Mouse (Mus musculus) layer of hippocampus, postnatal 36 days (tissue): ENCODE data around the gene Cdh20. TPM values are rescaled to one million over a fixed set of nuclear protein-coding genes. Genes with fewer than 3 reads are reported as not detected.
"Not testable (repeated sequence)": the region's sequence is repeated elsewhere in the genome, so short reads cannot be mapped to it uniquely, and the experiment has no call there.

Experiments
- DNase-seq, 2 experiments: peaks; one replicate each; pipeline ENCODE4 v3.0.0; 2022
- total RNA-seq, 2 experiments: library from RNA; stranded (reverse); gene quantifications; 2 replicates each; pipeline ENCODE4 v1.2.3; 2021

The Cdh20 gene
- total RNA-seq, 2 experiments from 2014 or later: 13.7 to 14.1 TPM

DNA sequence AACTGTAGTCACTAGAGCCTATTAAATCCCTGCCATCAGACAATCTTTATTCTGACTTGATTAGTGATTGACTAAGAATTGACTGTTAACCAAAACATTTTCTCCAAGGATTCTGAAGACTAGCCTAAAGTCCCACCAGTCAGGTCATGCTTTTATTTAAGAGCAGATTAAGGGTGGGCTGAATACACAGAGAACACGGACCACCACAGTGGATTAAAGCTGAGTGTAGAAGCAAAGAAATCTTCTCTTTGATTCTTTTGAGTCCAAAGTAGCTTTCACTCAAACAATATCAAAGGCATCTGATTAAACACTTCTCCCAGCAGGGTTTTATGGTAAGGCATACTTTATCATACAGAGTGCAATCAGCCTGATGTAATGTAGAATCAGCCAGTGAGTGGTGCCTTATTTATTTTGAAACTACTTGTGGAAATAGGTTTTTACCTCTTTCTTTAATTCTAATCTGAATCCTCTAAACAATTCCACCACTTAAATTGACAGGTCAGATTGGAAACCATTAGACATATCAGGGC lies 149.0 kb downstream of the Cdh20 start:
- no peak for DNase-seq

GRCm38 (mm10) chr1:104933051-104933450 lies 164.7 kb downstream of the Cdh20 start:
- no peak for DNase-seq

- no peak for DNase-seq
These were observed 168.6 kb downstream of the Cdh20 start for GRCm38 (mm10) chr1:104936966-104937365.

- DNase-seq: no peak
These were observed 170.8 kb downstream of the Cdh20 start for GRCm38 (mm10) chr1:104939156-104939555.

- peak; percentile 51 for DNase-seq
These were observed 176.3 kb downstream of the Cdh20 start for GRCm38 (mm10) chr1:104944470-104945109.

- DNase-seq: no peak
These were observed 176.8 kb downstream of the Cdh20 start for GRCm38 (mm10) chr1:104945110-104945489.

DNA sequence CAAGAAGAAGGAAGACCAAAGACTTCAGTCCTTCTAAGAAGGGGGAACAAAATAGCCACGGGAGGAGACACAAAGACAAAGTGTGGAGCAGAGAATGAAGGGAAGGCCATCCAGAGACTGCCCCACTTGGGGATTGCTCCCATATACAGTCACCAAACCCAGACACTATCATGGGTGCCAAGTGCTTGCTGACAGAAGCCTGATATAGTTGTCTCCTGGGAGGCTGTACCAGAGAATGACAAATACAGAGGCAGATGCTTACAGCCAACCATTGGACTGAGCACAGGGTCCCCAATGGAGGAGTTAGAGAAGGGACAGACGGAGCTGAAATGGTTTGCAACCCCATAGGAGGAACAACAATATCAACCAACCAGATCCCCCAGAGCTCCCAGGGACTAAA lies 181.3 kb downstream of the Cdh20 start:
- DNase-seq: not testable (repeated sequence)

- peak in 1 of 2 experiments; percentile 10 for DNase-seq
These were observed 188.7 kb downstream of the Cdh20 start for GRCm38 (mm10) chr1:104957046-104957445.

DNA sequence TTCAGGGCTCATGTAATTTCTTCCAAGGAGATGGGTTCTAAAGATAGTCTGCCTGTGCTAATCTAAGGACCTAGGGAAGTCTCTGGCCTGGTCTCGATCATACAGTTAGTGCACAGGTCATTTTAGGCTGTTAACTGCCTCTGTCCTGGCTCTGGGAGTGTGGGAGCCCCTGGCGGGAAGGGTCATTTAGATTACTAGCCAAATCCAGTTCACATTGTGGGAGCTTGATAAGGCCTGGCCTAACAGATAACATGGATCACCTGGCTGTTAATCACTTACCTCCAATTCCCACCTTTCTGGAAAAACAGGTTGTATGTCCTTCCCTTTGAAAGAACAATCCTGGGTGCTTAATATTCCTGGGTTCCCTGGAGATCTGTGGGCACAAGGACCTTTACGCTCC lies 193.3 kb downstream of the Cdh20 start:
- no peak for DNase-seq

GRCm38 (mm10) chr1:104962257-104962656 lies 193.9 kb downstream of the Cdh20 start:
- no peak for DNase-seq

- no peak for DNase-seq
These were observed 210.7 kb downstream of the Cdh20 start for GRCm38 (mm10) chr1:104979068-104979467.

- DNase-seq: no peak
These were observed 211.9 kb downstream of the Cdh20 start for GRCm38 (mm10) chr1:104980273-104980672.

- no peak for DNase-seq
These were observed 218.1 kb downstream of the Cdh20 start for GRCm38 (mm10) chr1:104986222-104986973.

- no peak for DNase-seq
These were observed 219.2 kb downstream of the Cdh20 start for GRCm38 (mm10) chr1:104987526-104987925.

DNA sequence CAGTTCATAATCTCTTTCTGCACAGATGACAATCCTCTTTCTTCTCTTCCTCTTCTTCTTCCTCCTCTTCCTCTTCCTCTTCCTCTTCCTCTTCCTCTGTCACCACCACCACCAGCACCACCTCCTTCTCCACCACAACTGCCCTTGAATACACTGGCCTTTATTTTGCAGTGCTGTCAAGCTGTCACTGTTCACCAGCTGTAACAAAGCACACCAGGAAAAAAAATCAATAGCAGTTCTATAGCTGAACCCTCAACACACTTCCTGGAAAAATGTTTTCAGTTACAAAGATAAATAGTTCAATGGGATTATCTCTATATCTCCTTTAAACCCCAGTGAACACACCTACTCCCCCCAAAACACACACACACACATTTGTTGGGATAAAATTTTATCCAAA lies 224.1 kb downstream of the Cdh20 start:
- no peak for DNase-seq

GRCm38 (mm10) chr1:104993905-104994611 lies 225.7 kb downstream of the Cdh20 start:
- DNase-seq: no peak

DNA sequence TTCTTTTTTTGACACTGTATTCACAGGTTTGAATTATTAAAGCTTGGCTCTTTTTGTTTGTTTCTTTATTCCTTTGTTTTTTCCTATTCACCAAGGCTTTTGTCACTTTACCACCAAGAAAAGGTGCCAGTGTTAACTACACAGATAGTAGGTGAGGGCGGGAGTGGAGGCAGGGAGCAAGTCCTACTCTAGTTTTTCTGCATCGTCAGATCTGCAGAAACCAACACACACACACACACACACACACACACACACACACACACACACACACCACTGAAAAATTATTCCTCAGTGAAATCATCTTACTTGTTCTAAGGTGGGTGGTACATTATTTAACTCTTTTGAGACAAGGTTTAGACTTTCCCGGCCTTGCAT lies 226.3 kb downstream of the Cdh20 start:
- DNase-seq: no peak

GRCm38 (mm10) chr1:104997814-104998213 lies 229.5 kb downstream of the Cdh20 start:
- no peak for DNase-seq

- no peak for DNase-seq
These were observed 233.8 kb downstream of the Cdh20 start for GRCm38 (mm10) chr1:105002179-105002578.

DNA sequence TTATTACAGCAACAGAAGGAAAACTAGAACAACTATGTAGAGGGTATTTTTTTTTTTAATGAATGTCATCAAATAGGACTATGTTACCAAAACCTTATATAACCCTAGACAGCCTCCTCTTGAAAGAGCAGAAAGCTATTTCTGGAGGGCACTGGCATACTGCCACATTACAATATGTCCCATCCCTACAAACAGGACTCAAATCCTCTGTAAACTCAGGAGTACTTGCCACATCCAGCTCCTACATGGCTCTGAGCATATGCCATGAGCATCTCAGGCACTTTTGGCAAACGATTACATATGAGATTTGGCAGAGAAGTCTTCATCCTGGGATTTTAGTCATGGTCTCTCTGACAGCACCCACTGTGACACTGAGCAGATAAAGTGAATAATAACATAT lies 235.5 kb downstream of the Cdh20 start:
- DNase-seq: no peak

DNA sequence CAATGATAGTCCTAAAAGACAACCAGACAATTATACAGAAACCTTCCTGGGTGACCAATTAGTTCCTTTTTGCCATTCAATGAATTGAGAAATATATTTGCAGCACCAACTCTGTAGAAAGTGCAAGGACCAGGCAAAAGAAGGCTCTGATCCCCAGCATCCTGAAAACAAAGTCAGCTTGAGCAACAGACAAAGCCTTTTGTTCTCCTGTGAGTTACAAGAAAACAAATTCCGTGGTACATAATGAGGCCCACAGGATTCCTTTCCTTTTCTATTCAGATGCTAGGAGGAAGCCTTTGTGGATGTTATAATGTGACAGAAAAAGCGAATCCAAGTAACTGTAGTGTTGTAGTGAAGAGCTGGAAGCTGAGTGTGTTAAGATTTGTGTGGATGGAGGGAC lies 244.3 kb downstream of the Cdh20 start:
- no peak for DNase-seq

DNA sequence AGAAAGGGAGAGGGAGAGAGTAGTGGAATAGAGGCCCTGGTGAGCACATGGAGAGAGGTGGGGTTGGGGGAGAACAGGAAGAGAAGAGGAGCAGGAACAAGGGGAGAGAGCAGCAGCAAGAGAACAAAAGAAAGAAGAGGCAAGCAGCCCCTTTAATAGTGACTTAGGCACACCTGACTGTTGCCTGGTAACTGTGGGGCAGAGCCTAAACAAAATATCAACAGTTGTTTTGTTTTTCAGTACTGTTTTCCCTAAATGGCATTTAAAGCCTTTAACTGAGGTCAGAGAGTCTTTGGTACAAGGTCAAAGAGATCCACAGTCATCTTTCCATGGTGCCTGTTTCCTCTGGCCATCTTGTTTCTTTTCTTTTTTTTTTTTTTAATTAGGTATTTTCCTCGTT lies 245.0 kb downstream of the Cdh20 start:
- DNase-seq: no peak

DNA sequence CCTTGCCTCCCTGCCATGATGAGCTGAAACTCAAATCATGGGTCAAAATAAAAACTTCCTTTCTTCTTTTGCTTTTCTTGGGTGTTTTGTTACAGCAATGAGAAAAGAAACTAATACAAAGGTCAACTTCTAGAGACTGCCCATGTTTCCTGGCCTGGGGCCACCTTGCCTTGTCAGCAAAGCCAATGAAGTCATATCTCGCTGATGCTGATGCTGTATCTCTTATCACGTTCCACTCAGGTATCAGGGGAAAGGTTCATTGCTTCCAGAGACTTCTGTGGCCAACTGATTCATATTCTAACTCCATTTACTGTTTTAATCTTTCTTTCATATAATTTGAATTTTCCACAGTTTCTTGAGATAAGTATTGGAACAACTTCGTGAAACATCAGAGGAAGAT lies 273.3 kb downstream of the Cdh20 start:
- DNase-seq: no peak
